Mouse (Mus musculus): Measurements from ENCODE around the gene Olfr518.

GRCm38 (mm10) chr7:108850429-108850828, 34.4 kb downstream of the Olfr518 start, which contains the start of gene Olfr516:
- no peak for TF ChIP-seq GATA1 (IDR thresholded peaks at IDR 0.05; ENCODE audit: low read length)
- TF ChIP-seq TAL1 (IDR thresholded peaks at IDR 0.05; ENCODE audit: low read length) = no peak
